Mouse (Mus musculus) liver, adult 2 months (tissue): ENCODE data around the gene Lyrm7. TPM values are rescaled to one million over a fixed set of nuclear protein-coding genes. Genes with fewer than 3 reads are reported as not detected.

Experiments used
- DNase-seq: peaks from one replicate; pipeline ENCODE4 v3.0.0-alpha.2; 2011; ENCODE audit warnings: low read depth, low spot score; ENCODE audit errors: extremely low read depth
- H3K27ac ChIP-seq: fragments of 200-500 bp; replicated peaks from 2 replicates; pipeline ENCODE4 v1.5.1; 2012; ENCODE audit warnings: low read depth, mild to moderate bottlenecking, control low read depth, inconsistent platforms, low read length; ENCODE audit not compliant: insufficient read depth
- H3K27me3 ChIP-seq: fragments of 200-500 bp; 2 replicates; pipeline ENCODE4 v1.6.1; 2012; ENCODE audit warnings: mild to moderate bottlenecking, moderate library complexity, low read length, inconsistent platforms; ENCODE audit not compliant: control insufficient read depth, insufficient read depth
- H3K36me3 ChIP-seq: fragments of 200-500 bp; 2 replicates; pipeline ENCODE4 v1.6.1; 2012; ENCODE audit warnings: low read length, inconsistent platforms; ENCODE audit not compliant: control insufficient read depth, insufficient read depth
- H3K4me1 ChIP-seq: fragments of 200-500 bp; 2 replicates; pipeline ENCODE4 v1.6.1; 2011; ENCODE audit warnings: low read length; ENCODE audit not compliant: control insufficient read depth, insufficient read depth
- H3K4me3 ChIP-seq: fragments of 200-500 bp; 2 replicates; pipeline ENCODE4 v1.5.1; 2011; ENCODE audit warnings: low read depth, mild to moderate bottlenecking, control low read depth, low read length, moderate library complexity; ENCODE audit not compliant: insufficient read depth
- H3K79me2 ChIP-seq: fragments of 200-500 bp; 2 replicates; pipeline ENCODE4 v1.6.1; 2012; ENCODE audit warnings: inconsistent platforms, mild to moderate bottlenecking, low read length, moderate library complexity; ENCODE audit not compliant: control insufficient read depth, insufficient read depth
- H3K9ac ChIP-seq: fragments of 200-500 bp; 2 replicates; pipeline ENCODE4 v1.6.1; 2012; ENCODE audit warnings: low read depth, mild to moderate bottlenecking, control low read depth, inconsistent platforms, low read length
- CTCF ChIP-seq: fragments of 200-500 bp; IDR thresholded peaks from 2 replicates; pipeline ENCODE4 v1.5.1; 2011; ENCODE audit warnings: low read depth, low read length, control low read depth
- POLR2A ChIP-seq: fragments of 200-500 bp; IDR thresholded peaks from 2 replicates; pipeline ENCODE4 v1.6.1; 2011; ENCODE audit warnings: low read length, control low read depth; ENCODE audit not compliant: insufficient read depth; ENCODE audit errors: extremely low read depth
- WGBS: fragments of 180-500 bp; shearing (Covaris S2); methylation state at CpG from one replicate; pipeline ENCODE4 v1.1.7; 2018; 5-methylcytosine and 5-hydroxymethylcytosine counted together
- polyA plus RNA-seq: library from polyadenylated mRNA; depleted of rRNA; stranded (reverse); fragments of >200 nt; gene quantifications from 2 replicates; pipeline ENCODE4 v1.2.3, GENCODE M21; 2012
- total RNA-seq: library from RNA; depleted of rRNA; stranded (reverse); fragments of >200 nt; gene quantifications from 2 replicates; pipeline ENCODE4 v1.2.3, GENCODE M21; 2014

The Lyrm7 gene
- total and polyA plus RNA-seq, 2 experiments: 1.2 to 1.8 TPM

DNA sequence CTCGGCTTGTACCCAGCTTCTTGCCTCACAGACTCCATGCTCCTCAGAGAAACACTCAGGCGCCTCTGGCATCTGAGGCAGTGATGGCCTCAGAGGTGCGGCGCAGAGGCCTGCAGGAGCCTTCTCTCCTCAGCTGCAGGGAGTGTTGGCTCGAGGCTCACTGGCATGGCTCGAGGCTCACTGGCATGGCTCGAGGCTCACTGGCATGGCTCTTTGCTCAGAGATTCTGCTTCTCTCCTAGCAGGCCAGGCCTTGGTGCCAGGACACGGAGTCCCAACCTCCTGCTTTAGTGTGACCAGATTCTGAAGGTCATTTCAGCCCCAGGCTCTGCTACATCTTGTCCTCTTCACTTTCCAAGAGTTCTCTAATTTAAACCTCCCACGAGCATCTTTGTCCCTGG, 24.6 kb downstream of the Lyrm7 start:
- TF ChIP-seq POLR2A (no peak), CTCF (no peak)
- no peak overlapping the region for H3K4me3 ChIP-seq
- no peaks in the 10 kb centered on the region for H3K27me3 ChIP-seq
- no peaks in the 10 kb centered on the region for H3K36me3 ChIP-seq
- H3K4me1 ChIP-seq: no peaks in the 10 kb centered on the region
- no peak for DNase-seq
- no peak overlapping the region for H3K27ac ChIP-seq
- no peak overlapping the region for H3K9ac ChIP-seq
- WGBS: 87% methylated on average over 9 of the region's 9 CpGs
- no peaks in the 10 kb centered on the region for H3K79me2 ChIP-seq

- Histone ChIP-seq H3K27me3 (no peaks in the 10 kb centered on the region), H3K9ac (no peak overlapping the region), H3K36me3 (no peaks in the 10 kb centered on the region), H3K4me1 (no peaks in the 10 kb centered on the region), H3K79me2 (no peaks in the 10 kb centered on the region), H3K27ac (no peak overlapping the region), H3K4me3 (no peak overlapping the region)
- peak; percentile 7 for DNase-seq
- no peak for TF ChIP-seq POLR2A
- no peak for TF ChIP-seq CTCF
- WGBS: 67% methylated on average over 2 of the region's 2 CpGs
Observed at GRCm38 (mm10) chr11:54834596-54834995, 26.1 kb downstream of the Lyrm7 start.

GRCm38 (mm10) chr11:54833833-54834232, 26.9 kb downstream of the Lyrm7 start:
- Histone ChIP-seq H3K27me3 (no peaks in the 10 kb centered on the region), H3K79me2 (no peaks in the 10 kb centered on the region), H3K4me3 (no peak overlapping the region), H3K9ac (no peak overlapping the region), H3K4me1 (no peaks in the 10 kb centered on the region), H3K27ac (no peak overlapping the region), H3K36me3 (no peaks in the 10 kb centered on the region)
- DNase-seq: no peak
- TF ChIP-seq POLR2A: no peak
- TF ChIP-seq CTCF: no peak
- 94% methylated on average over 4 of the region's 4 CpGs for WGBS

DNA sequence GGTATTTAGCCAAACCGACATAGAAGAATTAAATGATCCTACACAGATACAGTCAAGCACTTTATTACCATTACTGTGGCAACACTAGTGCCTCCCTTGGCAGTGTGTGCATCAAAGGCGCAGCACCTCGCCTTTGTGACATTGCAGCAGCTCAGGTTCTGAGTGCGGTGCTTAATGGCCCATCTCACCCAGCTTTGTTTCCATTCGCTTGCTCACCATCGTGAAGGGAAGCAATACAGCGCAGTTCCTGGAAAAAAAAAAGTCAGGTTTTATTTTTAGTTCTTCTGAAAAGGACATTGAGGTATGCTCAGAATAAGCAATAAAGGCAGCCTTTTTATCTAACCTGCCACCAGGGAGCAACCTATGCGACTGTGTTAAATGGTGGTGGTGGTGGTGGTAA, 33.9 kb downstream of the Lyrm7 start:
- Histone ChIP-seq H3K27ac (no peak overlapping the region), H3K79me2 (no peaks in the 10 kb centered on the region), H3K9ac (no peak overlapping the region), H3K27me3 (no peaks in the 10 kb centered on the region), H3K4me3 (no peak overlapping the region), H3K4me1 (no peaks in the 10 kb centered on the region), H3K36me3 (no peaks in the 10 kb centered on the region)
- DNase-seq: no peak
- TF ChIP-seq POLR2A (no peak), CTCF (no peak)
- 95% methylated on average over 8 of the region's 8 CpGs for WGBS

GRCm38 (mm10) chr11:54825774-54826173, 34.9 kb downstream of the Lyrm7 start:
- WGBS: 85% methylated on average over 4 of the region's 4 CpGs
- no peak for TF ChIP-seq POLR2A
- TF ChIP-seq CTCF: no peak

GRCm38 (mm10) chr11:54823467-54823866, 37.2 kb downstream of the Lyrm7 start:
- Histone ChIP-seq H3K9ac (no peak overlapping the region), H3K27me3 (no peaks in the 10 kb centered on the region), H3K79me2 (no peaks in the 10 kb centered on the region), H3K4me3 (no peak overlapping the region), H3K4me1 (no peaks in the 10 kb centered on the region), H3K27ac (no peak overlapping the region), H3K36me3 (no peaks in the 10 kb centered on the region)
- TF ChIP-seq CTCF (no peak), POLR2A (no peak)
- no peak for DNase-seq
- WGBS: 92% methylated on average over 4 of the region's 4 CpGs

More at GRCm38 (mm10) chr11:54825774-54826173, 34.9 kb downstream of the Lyrm7 start:
- Histone ChIP-seq H3K79me2 (no peaks in the 10 kb centered on the region), H3K27me3 (no peaks in the 10 kb centered on the region), H3K9ac (no peak overlapping the region), H3K4me1 (no peaks in the 10 kb centered on the region), H3K27ac (no peak overlapping the region), H3K36me3 (no peaks in the 10 kb centered on the region), H3K4me3 (no peak overlapping the region)
- DNase-seq: no peak
